Mouse (Mus musculus) ES-E14 (cell line): ENCODE measurements around the gene Ehd2. TPM values are rescaled to one million over a fixed set of nuclear protein-coding genes. Genes with fewer than 3 reads are reported as not detected.

Experiments used
- DNase-seq: peaks from one replicate; pipeline ENCODE4 v3.0.0-alpha.2; 2013; ENCODE audit warnings: low read depth, low spot score
- H3K27ac ChIP-seq: 2 replicates; pipeline ENCODE4 v1.5.1; 2012; ENCODE audit warnings: low read depth, mild to moderate bottlenecking, low read length, moderate library complexity, mixed read lengths; ENCODE audit not compliant: poor library complexity, insufficient read depth, severe bottlenecking
- H3K36me3 ChIP-seq: 2 replicates; pipeline ENCODE4 v1.6.1; 2012; ENCODE audit warnings: mild to moderate bottlenecking, low read length, moderate library complexity, mixed read lengths; ENCODE audit not compliant: control insufficient read depth, poor library complexity, insufficient read depth, severe bottlenecking
- H3K4me1 ChIP-seq, 2 experiments: fragments of 150-350 bp in 1 of 2; sonication (generic) in 1 of 2; 2 replicates each; pipeline ENCODE4 v1.6.1; 2012; ENCODE audit warnings: low read length in 2 of 2, mild to moderate bottlenecking in 1 of 2, mixed read lengths in 1 of 2; ENCODE audit not compliant: control insufficient read depth in 2 of 2, insufficient read depth in 2 of 2, poor library complexity in 1 of 2
- H3K4me3 ChIP-seq, 2 experiments: fragments of 150-350 bp in 1 of 2; sonication (generic) in 1 of 2; 2 replicates each; pipeline ENCODE4 v1.5.1; 2012; ENCODE audit warnings: low read length in 2 of 2, low read depth in 1 of 2, mild to moderate bottlenecking in 1 of 2, mixed read lengths in 1 of 2; ENCODE audit not compliant: insufficient read depth in 1 of 2, poor library complexity in 1 of 2, severe bottlenecking in 1 of 2
- H3K9ac ChIP-seq: 2 replicates; pipeline ENCODE4 v1.6.1; 2012; ENCODE audit warnings: low read depth, mild to moderate bottlenecking, low read length, mixed read lengths; ENCODE audit not compliant: poor library complexity, insufficient read depth, severe bottlenecking
- H3K9me3 ChIP-seq: fragments of 150-350 bp; sonication (generic); 2 replicates; pipeline ENCODE4 v1.6.1; 2012; ENCODE audit warnings: low read depth, mild to moderate bottlenecking, low read length; ENCODE audit not compliant: control insufficient read depth, insufficient read depth
- CHD2 ChIP-seq: IDR thresholded peaks from 2 replicates; pipeline ENCODE4 v1.6.1; 2014; ENCODE audit warnings: mild to moderate bottlenecking, low read depth, low read length, inconsistent platforms
- HCFC1 ChIP-seq: IDR thresholded peaks from 2 replicates; pipeline ENCODE4 v1.6.1; 2012; ENCODE audit warnings: low read length, inconsistent platforms, borderline replicate concordance; ENCODE audit not compliant: insufficient read depth
- MAFK ChIP-seq: IDR thresholded peaks from 2 replicates; pipeline ENCODE4 v1.6.1; 2014; ENCODE audit warnings: mild to moderate bottlenecking, low read depth, low read length, inconsistent platforms; ENCODE audit not compliant: insufficient read depth
- ZC3H11A ChIP-seq: IDR thresholded peaks from 2 replicates; pipeline ENCODE4 v1.6.1; 2012; ENCODE audit warnings: low read depth, mild to moderate bottlenecking, inconsistent platforms, low read length, borderline replicate concordance
- ZNF384 ChIP-seq: IDR thresholded peaks from 2 replicates; pipeline ENCODE4 v1.6.1; 2012; ENCODE audit warnings: low read depth, low read length, inconsistent platforms
- in situ Hi-C, 2 experiments: fragments of 600-800 bp; cut with MboI; formaldehyde crosslinking; loops; one replicate each; pipeline ENCODE4 v1.15.1; 2025; ENCODE audit warnings: low sequenced_read_pairs in 2 of 2, inconsistent platforms in 1 of 2; ENCODE audit not compliant: unreplicated experiment in 2 of 2
- total RNA-seq: library from RNA; depleted of rRNA; stranded (reverse); fragments of 300-350 nt; gene quantifications from 2 replicates; pipeline ENCODE4 v1.2.3, GENCODE M21; 2012; rRNA removed

The Ehd2 gene
- total RNA-seq, 1 experiment: 6.8 TPM

- in situ Hi-C loops: no loop called here
Observed at GRCm38 (mm10) chr7:15906602-15907001, 60.8 kb downstream of the Ehd2 start.

GRCm38 (mm10) chr7:15905861-15906260 is 61.5 kb downstream of the Ehd2 start:
- in situ Hi-C loops: no loop called here
- TF ChIP-seq ZNF384: no peak
- peaks cover 4% of the 10 kb centered on the region in 2 experiments for H3K4me1 ChIP-seq
- no peak overlapping the region for H3K27ac ChIP-seq
- H3K4me3 ChIP-seq: no peak overlapping the region
- no peaks in the 10 kb centered on the region for H3K36me3 ChIP-seq
- DNase-seq: no peak
- H3K9me3 ChIP-seq: no peaks in the 10 kb centered on the region
- H3K9ac ChIP-seq: no peak overlapping the region

More at GRCm38 (mm10) chr7:15906602-15907001, 60.8 kb downstream of the Ehd2 start:
- no peaks in the 10 kb centered on the region for H3K4me1 ChIP-seq
- TF ChIP-seq CHD2 (no peak), HCFC1 (no peak), ZNF384 (no peak), MAFK (no peak), ZC3H11A (no peak)
- DNase-seq: no peak
- no peaks in the 10 kb centered on the region for H3K9me3 ChIP-seq
- no peak overlapping the region for H3K27ac ChIP-seq
- H3K36me3 ChIP-seq: no peaks in the 10 kb centered on the region
- H3K4me3 ChIP-seq: no peak overlapping the region
- no peak overlapping the region for H3K9ac ChIP-seq

GRCm38 (mm10) chr7:15901366-15902048 is 65.9 kb downstream of the Ehd2 start:
- TF ChIP-seq CHD2: no peak
- TF ChIP-seq ZC3H11A: no peak
- no peak for TF ChIP-seq MAFK
- no peak for TF ChIP-seq ZNF384
- no peak for TF ChIP-seq HCFC1
- DNase-seq: peak; percentile 70
- in situ Hi-C loops: no loop called here
- no peaks in the 10 kb centered on the region for H3K36me3 ChIP-seq
- no peak overlapping the region for H3K4me3 ChIP-seq
- no peak overlapping the region for H3K27ac ChIP-seq
- no peak overlapping the region for H3K9ac ChIP-seq
- peaks cover 4 to 6% of the 10 kb centered on the region in 2 experiments for H3K4me1 ChIP-seq
- H3K9me3 ChIP-seq: no peaks in the 10 kb centered on the region

Other genes starting within 250 kb of the Ehd2 start
- gene Obox5, start 217.4 kb downstream of the Ehd2 start, total RNA-seq: not detected in 2 replicates
- gene Obox6, start 127.9 kb downstream of the Ehd2 start, total RNA-seq: 0.76 and 0.79 TPM in 2 replicates
- gene Crx, start 87.6 kb downstream of the Ehd2 start, total RNA-seq: 0.16 TPM in 1 of 2 replicates, not detected in the other
- 4.2 and 19.1 TPM in 2 replicates for gene Crxos, start 85.0 kb downstream of the Ehd2 start, total RNA-seq
- gene Selenow, start 45.2 kb downstream of the Ehd2 start, total RNA-seq: 36.3 and 54.0 TPM in 2 replicates
- 212 and 220 TPM in 2 replicates for gene Nop53, start 21.5 kb downstream of the Ehd2 start, total RNA-seq
- gene Bicra, start 80.4 kb upstream of the Ehd2 start, total RNA-seq: 3.5 and 3.6 TPM in 2 replicates
- 0.36 and 0.53 TPM in 2 replicates for gene Zfp541, start 94.2 kb upstream of the Ehd2 start, total RNA-seq
- gene Napa, start 130.9 kb upstream of the Ehd2 start, total RNA-seq: 99.5 and 103 TPM in 2 replicates
- 15.4 and 20.0 TPM in 2 replicates for gene Kptn, start 152.3 kb upstream of the Ehd2 start, total RNA-seq
- 3.1 and 7.8 TPM in 2 replicates for gene Slc8a2, start 162.3 kb upstream of the Ehd2 start, total RNA-seq
- gene Meis3, start 207.5 kb upstream of the Ehd2 start, total RNA-seq: 2.6 and 3.8 TPM in 2 replicates